Mouse (Mus musculus) liver, adult 2 months (tissue): ENCODE data around the gene Olfml2b. TPM values are rescaled to one million over a fixed set of nuclear protein-coding genes. Genes with fewer than 3 reads are reported as not detected.

ENCODE experiments used
- DNase-seq: peaks from one replicate; pipeline ENCODE4 v3.0.0-alpha.2; 2011; ENCODE audit warnings: low read depth, low spot score; ENCODE audit errors: extremely low read depth
- H3K27ac ChIP-seq: fragments of 200-500 bp; replicated peaks from 2 replicates; pipeline ENCODE4 v1.5.1; 2012; ENCODE audit warnings: low read depth, mild to moderate bottlenecking, control low read depth, inconsistent platforms, low read length; ENCODE audit not compliant: insufficient read depth
- H3K27me3 ChIP-seq: fragments of 200-500 bp; 2 replicates; pipeline ENCODE4 v1.6.1; 2012; ENCODE audit warnings: mild to moderate bottlenecking, moderate library complexity, low read length, inconsistent platforms; ENCODE audit not compliant: control insufficient read depth, insufficient read depth
- H3K36me3 ChIP-seq: fragments of 200-500 bp; 2 replicates; pipeline ENCODE4 v1.6.1; 2012; ENCODE audit warnings: low read length, inconsistent platforms; ENCODE audit not compliant: control insufficient read depth, insufficient read depth
- H3K4me1 ChIP-seq: fragments of 200-500 bp; 2 replicates; pipeline ENCODE4 v1.6.1; 2011; ENCODE audit warnings: low read length; ENCODE audit not compliant: control insufficient read depth, insufficient read depth
- H3K4me3 ChIP-seq: fragments of 200-500 bp; 2 replicates; pipeline ENCODE4 v1.5.1; 2011; ENCODE audit warnings: low read depth, mild to moderate bottlenecking, control low read depth, low read length, moderate library complexity; ENCODE audit not compliant: insufficient read depth
- H3K79me2 ChIP-seq: fragments of 200-500 bp; 2 replicates; pipeline ENCODE4 v1.6.1; 2012; ENCODE audit warnings: inconsistent platforms, mild to moderate bottlenecking, low read length, moderate library complexity; ENCODE audit not compliant: control insufficient read depth, insufficient read depth
- H3K9ac ChIP-seq: fragments of 200-500 bp; 2 replicates; pipeline ENCODE4 v1.6.1; 2012; ENCODE audit warnings: low read depth, mild to moderate bottlenecking, control low read depth, inconsistent platforms, low read length
- CTCF ChIP-seq: fragments of 200-500 bp; IDR thresholded peaks from 2 replicates; pipeline ENCODE4 v1.5.1; 2011; ENCODE audit warnings: low read depth, low read length, control low read depth
- POLR2A ChIP-seq: fragments of 200-500 bp; IDR thresholded peaks from 2 replicates; pipeline ENCODE4 v1.6.1; 2011; ENCODE audit warnings: low read length, control low read depth; ENCODE audit not compliant: insufficient read depth; ENCODE audit errors: extremely low read depth
- WGBS: fragments of 180-500 bp; shearing (Covaris S2); methylation state at CpG from one replicate; pipeline ENCODE4 v1.1.7; 2018; 5-methylcytosine and 5-hydroxymethylcytosine counted together
- polyA plus RNA-seq: library from polyadenylated mRNA; depleted of rRNA; stranded (reverse); fragments of >200 nt; gene quantifications from 2 replicates; pipeline ENCODE4 v1.2.3, GENCODE M21; 2012; rRNA removed
- total RNA-seq: library from RNA; depleted of rRNA; stranded (reverse); fragments of >200 nt; gene quantifications from 2 replicates; pipeline ENCODE4 v1.2.3, GENCODE M21; 2014; rRNA removed

Olfml2b gene
- total RNA-seq (0.37 and 0.67 TPM in 2 replicates), polyA plus RNA-seq (0.44 and 0.46 TPM in 2 replicates)

- no peaks in the 10 kb centered on the region for H3K36me3 ChIP-seq
- TF ChIP-seq POLR2A (no peak), CTCF (no peak)
- peak within 1 kb of the TSS; percentile 48 for H3K9ac ChIP-seq
- WGBS, result 20% methylated on average over 50 of the region's 51 CpGs
- H3K4me1 ChIP-seq, result peaks cover 8% of the 10 kb centered on the region; the same call in 1 of the 2 replicates
- peak within 1 kb of the TSS; percentile 61 for H3K4me3 ChIP-seq
- H3K79me2 ChIP-seq, result no peaks in the 10 kb centered on the region
- peak; percentile 62 for DNase-seq
- no peak within 1 kb of the TSS for H3K27ac ChIP-seq
- no peaks in the 10 kb centered on the region for H3K27me3 ChIP-seq
Measured at GRCm38 (mm10) chr1:170644255-170645205, at the start of gene Olfml2b. Gene Olfml2b, plus strand, starts transcription at chr1:170644532.

GRCm38 (mm10) chr1:170594575-170594974 lies 49.8 kb upstream of the Olfml2b start:
- H3K27ac ChIP-seq, result no peak overlapping the region
- 95% methylated on average over 7 of the region's 7 CpGs for WGBS
- H3K4me3 ChIP-seq, result no peak overlapping the region
- H3K4me1 ChIP-seq, result peaks cover 3% of the 10 kb centered on the region
- no peaks in the 10 kb centered on the region for H3K79me2 ChIP-seq
- DNase-seq, result no peak
- H3K27me3 ChIP-seq, result no peaks in the 10 kb centered on the region
- TF ChIP-seq CTCF, result no peak
- no peak for TF ChIP-seq POLR2A
- H3K36me3 ChIP-seq, result no peaks in the 10 kb centered on the region
- H3K9ac ChIP-seq, result no peak overlapping the region

GRCm38 (mm10) chr1:170605228-170606001 lies 38.9 kb upstream of the Olfml2b start:
- Histone ChIP-seq H3K79me2 (no peaks in the 10 kb centered on the region), H3K4me1 (peaks cover 9% of the 10 kb centered on the region), H3K4me3 (no peak overlapping the region), H3K27ac (no peak overlapping the region), H3K9ac (no peak overlapping the region), H3K36me3 (no peaks in the 10 kb centered on the region), H3K27me3 (no peaks in the 10 kb centered on the region)
- no peak for TF ChIP-seq POLR2A
- DNase-seq, result no peak
- WGBS, result 85% methylated on average over 21 of the region's 21 CpGs

GRCm38 (mm10) chr1:170607231-170607917 lies 37.0 kb upstream of the Olfml2b start:
- Histone ChIP-seq H3K27ac (peak overlapping the region; percentile 89), H3K9ac (no peak overlapping the region)
- 26% methylated on average over 8 of the region's 8 CpGs for WGBS

GRCm38 (mm10) chr1:170608461-170609071 lies 35.8 kb upstream of the Olfml2b start:
- DNase-seq, result peak; percentile 82
- no peaks in the 10 kb centered on the region for H3K27me3 ChIP-seq
- no peak for TF ChIP-seq POLR2A
- no peak for TF ChIP-seq CTCF
- peak overlapping the region; percentile 79 for H3K27ac ChIP-seq
- H3K4me3 ChIP-seq, result no peak overlapping the region
- H3K4me1 ChIP-seq, result peaks cover 9% of the 10 kb centered on the region
- no peaks in the 10 kb centered on the region for H3K79me2 ChIP-seq
- no peak overlapping the region for H3K9ac ChIP-seq
- WGBS, result 34% methylated on average over 3 of the region's 3 CpGs
- no peaks in the 10 kb centered on the region for H3K36me3 ChIP-seq

More at GRCm38 (mm10) chr1:170607231-170607917, 37.0 kb upstream of the Olfml2b start:
- Histone ChIP-seq H3K36me3 (no peaks in the 10 kb centered on the region), H3K4me3 (no peak overlapping the region), H3K27me3 (no peaks in the 10 kb centered on the region), H3K4me1 (peaks cover 9% of the 10 kb centered on the region), H3K79me2 (no peaks in the 10 kb centered on the region)
- TF ChIP-seq CTCF, result no peak
- no peak for TF ChIP-seq POLR2A
- peak; percentile 98 for DNase-seq
